Mouse (Mus musculus) heart, embryonic 13.5 days (tissue): ENCODE results near the gene Elmod3. TPM values are rescaled to one million over a fixed set of nuclear protein-coding genes. Genes with fewer than 3 reads are reported as not detected.

Source experiments
- ATAC-seq: fragments of 200-750 bp; cut with Nextera tagmentation; 2 replicates; pipeline ENCODE4 v1.8.0; 2017; ENCODE audit warnings: moderate TSS enrichment; ENCODE audit not compliant: insufficient number of reproducible peaks, low FRiP score, low TSS enrichment; ENCODE audit errors: extremely low read depth
- H3K27ac ChIP-seq: fragments of 300-500 bp; sonication (generic); replicated peaks from 2 replicates; pipeline ENCODE4 v1.5.1; 2015; ENCODE audit warnings: moderate library complexity, mild to moderate bottlenecking, inconsistent platforms
- H3K27me3 ChIP-seq: fragments of 300-500 bp; sonication (generic); replicated peaks from 2 replicates; pipeline ENCODE4 v1.6.1; 2015; ENCODE audit warnings: mild to moderate bottlenecking, inconsistent platforms
- H3K36me3 ChIP-seq: fragments of 300-500 bp; sonication (generic); 2 replicates; pipeline ENCODE4 v1.6.1; 2015; ENCODE audit warnings: mild to moderate bottlenecking, inconsistent platforms
- H3K4me1 ChIP-seq: fragments of 300-500 bp; sonication (generic); 2 replicates; pipeline ENCODE4 v1.6.1; 2015; ENCODE audit warnings: inconsistent platforms
- H3K4me2 ChIP-seq: fragments of 300-500 bp; sonication (generic); 2 replicates; pipeline ENCODE4 v1.6.1; 2015; ENCODE audit warnings: inconsistent platforms, mild to moderate bottlenecking, moderate library complexity
- H3K4me3 ChIP-seq: fragments of 300-500 bp; sonication (generic); 2 replicates; pipeline ENCODE4 v1.5.1; 2015; ENCODE audit warnings: moderate library complexity, mild to moderate bottlenecking, inconsistent platforms
- H3K9ac ChIP-seq: fragments of 300-500 bp; sonication (generic); 2 replicates; pipeline ENCODE4 v1.6.1; 2015; ENCODE audit warnings: inconsistent platforms, mild to moderate bottlenecking, moderate library complexity
- H3K9me3 ChIP-seq: fragments of 300-500 bp; sonication (generic); 2 replicates; pipeline ENCODE4 v1.6.1; 2016; ENCODE audit warnings: inconsistent platforms
- WGBS: fragments of 180-500 bp; shearing (Covaris S2); methylation state at CpG from one replicate; pipeline ENCODE4 v1.1.7; 2015; ENCODE audit warnings: mixed read lengths; 5-methylcytosine and 5-hydroxymethylcytosine counted together
- polyA plus RNA-seq: library from polyadenylated mRNA; unstranded; fragments of >200 nt; fragmentation: Nextera tagmentation; extraction: Ambion mirVana; gene quantifications from 2 replicates; pipeline ENCODE4 v1.2.1, GENCODE M21; 2015

Elmod3 gene
- polyA plus RNA-seq = 10.6 and 11.8 TPM in 2 replicates

DNA sequence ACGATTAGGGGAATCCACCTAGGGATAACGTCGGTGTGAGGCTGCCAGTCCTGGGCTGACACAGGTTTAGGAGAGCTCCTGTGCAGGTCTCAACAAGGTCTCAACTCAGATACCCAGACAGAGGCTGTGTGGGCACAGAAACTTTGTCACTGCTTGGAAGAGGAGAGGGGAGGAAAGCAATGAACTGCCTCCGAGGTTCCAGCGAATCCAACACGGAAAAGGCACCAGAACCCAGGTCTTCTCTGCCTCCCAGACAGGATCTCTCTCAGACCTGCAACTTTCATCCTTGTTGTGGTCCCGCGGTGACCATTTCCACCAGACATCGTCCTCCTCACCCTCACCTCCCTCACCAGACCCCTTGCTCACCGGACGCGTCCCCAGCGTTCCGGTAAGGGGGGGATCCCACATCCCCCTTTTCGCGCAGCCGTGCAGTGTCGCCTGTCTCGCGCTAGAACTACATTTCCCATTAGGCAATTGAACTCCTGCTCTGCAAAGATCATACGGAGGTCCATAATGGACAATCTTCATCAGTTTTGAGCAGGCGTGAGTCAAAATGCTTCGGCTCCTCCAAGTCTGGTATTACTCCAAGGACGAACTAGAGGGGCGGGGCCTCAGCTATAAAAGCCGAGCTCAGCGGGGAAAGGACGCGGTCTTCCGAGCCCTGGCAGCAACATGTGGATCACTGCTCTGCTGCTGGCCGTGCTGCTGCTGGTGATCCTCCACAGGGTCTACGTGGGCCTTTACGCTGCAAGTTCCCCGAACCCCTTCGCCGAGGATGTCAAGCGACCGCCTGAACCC is at the start of gene Elmod3, which contains the start of gene Retsat:
Gene Elmod3, minus strand, starts transcription at position 458 of the 798 bp plus-strand sequence.
Gene Retsat, plus strand, starts transcription at position 520 of the 798 bp plus-strand sequence.
- H3K27ac ChIP-seq = peak within 1 kb of the TSS; percentile 91
- H3K4me2 ChIP-seq = peak within 1 kb of the TSS; percentile 75
- no peaks in the 10 kb centered on the region for H3K9me3 ChIP-seq
- peak within 1 kb of the TSS; percentile 88 for H3K9ac ChIP-seq
- no peaks in the 10 kb centered on the region for H3K27me3 ChIP-seq
- H3K4me1 ChIP-seq = peaks cover 21% of the 10 kb centered on the region
- under 1% methylated on average over 38 of the region's 38 CpGs for WGBS
- peak within 1 kb of the TSS; percentile 77 for H3K4me3 ChIP-seq
- ATAC-seq = peak; percentile 78
- peaks cover 8% of the 10 kb centered on the region; the same call in 1 of the 2 replicates for H3K36me3 ChIP-seq

DNA sequence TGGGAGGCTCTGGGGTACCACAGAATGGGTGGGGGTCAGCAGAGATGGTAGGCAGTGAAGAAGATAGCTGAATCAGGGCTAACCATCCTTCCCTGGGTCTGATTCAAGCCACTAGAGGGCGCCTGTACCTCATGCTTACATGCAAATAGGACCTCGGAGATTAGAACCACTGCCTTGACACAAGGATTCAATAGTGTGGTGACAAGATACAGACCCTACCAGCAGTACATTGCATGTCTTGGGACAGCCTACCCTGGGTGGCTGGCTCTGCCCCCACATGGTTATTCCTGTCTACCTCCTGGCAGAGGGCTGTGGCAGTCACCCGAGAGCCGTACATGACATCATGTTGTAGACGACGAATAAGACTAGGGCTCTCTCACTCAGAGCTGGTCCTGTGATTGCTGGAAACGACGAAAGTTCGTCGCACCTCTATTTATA is 49.2 kb upstream of the Elmod3 start:
- H3K9me3 ChIP-seq = no peaks in the 10 kb centered on the region
- peaks cover 4% of the 10 kb centered on the region; the same call in 1 of the 2 replicates for H3K36me3 ChIP-seq
- H3K27me3 ChIP-seq = no peaks in the 10 kb centered on the region
- H3K9ac ChIP-seq = no peak overlapping the region
- H3K4me2 ChIP-seq = peak overlapping the region; percentile 47
- 25% methylated on average over 10 of the region's 10 CpGs for WGBS
- ATAC-seq = peak; percentile 48; the same call in 1 of the 2 replicates
- H3K27ac ChIP-seq = peak overlapping the region; percentile 33; the same call in 1 of the 2 replicates
- peaks cover 26% of the 10 kb centered on the region for H3K4me1 ChIP-seq
- no peak overlapping the region for H3K4me3 ChIP-seq

DNA sequence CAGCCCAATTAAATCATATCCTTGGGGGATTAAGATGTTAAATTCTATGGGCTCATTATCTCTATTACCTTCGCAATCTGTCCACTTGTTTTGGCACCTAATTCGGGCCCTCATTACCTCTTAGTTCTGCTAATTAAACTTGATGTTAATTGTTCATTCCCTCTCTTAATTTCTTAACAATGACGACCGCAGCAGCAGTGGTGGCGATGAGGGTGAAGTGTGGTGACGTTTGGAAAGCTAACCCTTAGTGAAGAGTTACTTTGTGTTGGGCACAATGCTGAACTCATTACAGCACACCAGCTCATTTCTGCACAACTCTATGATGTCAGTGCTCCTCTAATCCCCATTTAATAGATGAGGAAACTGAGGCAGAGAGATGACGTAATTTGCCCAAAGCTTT is 47.2 kb upstream of the Elmod3 start:
- ATAC-seq = no peak
- H3K9ac ChIP-seq = no peak overlapping the region
- 85% methylated on average over 7 of the region's 7 CpGs for WGBS
- no peaks in the 10 kb centered on the region for H3K27me3 ChIP-seq
- no peak overlapping the region for H3K4me3 ChIP-seq
- H3K4me1 ChIP-seq = peaks cover 19% of the 10 kb centered on the region
- peaks cover 5% of the 10 kb centered on the region; the same call in 1 of the 2 replicates for H3K36me3 ChIP-seq
- no peak overlapping the region for H3K4me2 ChIP-seq
- H3K27ac ChIP-seq = no peak overlapping the region
- no peaks in the 10 kb centered on the region for H3K9me3 ChIP-seq

DNA sequence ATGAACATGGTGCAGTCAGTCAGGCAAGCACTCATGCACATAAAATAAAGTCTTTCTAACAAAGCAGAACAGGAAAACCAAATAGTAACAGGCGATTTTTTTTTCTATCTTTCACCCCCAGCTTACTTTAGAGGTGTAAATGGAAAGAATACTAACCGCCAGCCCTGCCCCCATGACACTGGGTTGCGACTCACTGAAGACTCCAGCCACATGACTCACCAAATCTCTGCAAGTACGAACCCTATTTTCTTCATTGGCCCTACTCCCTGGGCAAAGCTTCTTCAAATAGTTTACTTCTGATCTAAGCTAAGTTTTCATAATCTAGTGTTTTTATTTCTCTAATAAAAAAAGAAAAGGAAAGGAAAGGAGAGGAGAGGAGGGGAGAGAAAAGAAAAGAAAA is 46.4 kb upstream of the Elmod3 start:
- Histone ChIP-seq H3K27me3 (no peaks in the 10 kb centered on the region), H3K9ac (no peak overlapping the region), H3K4me1 (peaks cover 14% of the 10 kb centered on the region), H3K36me3 (peaks cover 7% of the 10 kb centered on the region; the same call in 1 of the 2 replicates), H3K4me2 (no peak overlapping the region), H3K4me3 (no peak overlapping the region), H3K9me3 (no peaks in the 10 kb centered on the region), H3K27ac (no peak overlapping the region)
- WGBS = 72% methylated on average over 4 of the region's 4 CpGs
- ATAC-seq = no peak

DNA sequence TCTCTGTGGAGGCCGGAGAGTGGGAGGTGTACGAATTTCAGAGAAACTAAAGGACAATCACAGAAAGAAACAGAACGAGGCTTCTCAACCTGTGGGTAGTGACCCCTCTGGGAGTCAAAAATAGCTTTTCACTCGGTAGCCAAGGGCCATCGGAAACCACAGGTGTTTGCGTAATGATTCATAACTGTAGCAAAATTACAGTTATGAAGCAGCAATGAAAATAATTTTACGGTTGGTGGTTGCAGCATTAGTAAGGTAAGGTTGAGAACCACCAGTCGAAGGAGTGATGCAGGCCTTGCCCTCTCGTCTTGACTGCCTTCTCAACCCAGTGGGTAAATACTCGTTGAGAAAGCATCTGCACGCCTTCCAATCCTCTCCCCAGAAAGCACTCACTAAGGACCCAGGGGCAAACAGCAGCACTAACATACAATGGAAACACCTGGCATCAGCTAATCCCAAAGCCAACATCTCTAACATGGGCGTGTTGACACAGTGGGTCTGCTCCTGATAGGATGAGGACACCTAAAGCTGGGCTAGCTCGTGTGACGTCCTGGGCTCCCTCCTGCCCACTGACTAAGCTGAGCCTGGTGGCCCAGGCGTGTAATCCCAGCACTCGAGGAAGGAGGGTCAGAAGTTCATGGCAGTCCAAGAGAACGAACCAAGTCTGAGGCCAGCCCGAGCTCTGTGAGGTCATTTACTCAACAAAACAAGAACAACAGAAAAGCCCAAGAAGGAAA is 43.2 kb upstream of the Elmod3 start:
- Histone ChIP-seq H3K36me3 (0 out of 2 replicates have a peak, but pooled peaks cover 3% of the 10 kb centered on the region), H3K27me3 (no peaks in the 10 kb centered on the region), H3K27ac (no peak overlapping the region), H3K4me1 (peaks cover 3% of the 10 kb centered on the region), H3K4me2 (no peak overlapping the region), H3K4me3 (no peak overlapping the region), H3K9ac (no peak overlapping the region), H3K9me3 (no peaks in the 10 kb centered on the region)
- ATAC-seq = no peak
- WGBS = 69% methylated on average over 18 of the region's 18 CpGs

DNA sequence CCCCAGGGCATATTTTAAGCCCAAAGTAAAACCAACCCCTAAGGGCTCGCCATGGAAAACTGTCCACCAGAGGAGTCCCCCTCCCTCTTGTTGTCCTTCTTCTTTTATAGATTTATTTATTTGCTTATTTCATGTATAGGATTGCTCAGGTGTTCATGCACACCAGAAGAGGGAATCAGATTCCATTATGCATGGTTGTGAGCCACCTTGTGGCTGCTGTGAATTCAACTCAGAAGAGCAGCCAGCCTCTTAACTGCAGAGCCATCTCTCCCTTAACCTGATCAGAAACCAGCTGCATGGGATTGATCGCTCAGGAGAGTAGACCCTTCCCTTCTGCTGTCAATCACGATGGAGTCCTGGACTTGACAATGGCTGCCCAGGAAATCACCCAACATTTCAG is 38.7 kb upstream of the Elmod3 start:
- no peak for ATAC-seq
- Histone ChIP-seq H3K9ac (no peak overlapping the region), H3K4me2 (no peak overlapping the region), H3K27ac (no peak overlapping the region), H3K4me1 (peaks cover 7% of the 10 kb centered on the region), H3K36me3 (peaks cover 14% of the 10 kb centered on the region), H3K9me3 (no peaks in the 10 kb centered on the region), H3K4me3 (no peak overlapping the region), H3K27me3 (no peaks in the 10 kb centered on the region)
- 66% methylated on average over 3 of the region's 3 CpGs for WGBS

DNA sequence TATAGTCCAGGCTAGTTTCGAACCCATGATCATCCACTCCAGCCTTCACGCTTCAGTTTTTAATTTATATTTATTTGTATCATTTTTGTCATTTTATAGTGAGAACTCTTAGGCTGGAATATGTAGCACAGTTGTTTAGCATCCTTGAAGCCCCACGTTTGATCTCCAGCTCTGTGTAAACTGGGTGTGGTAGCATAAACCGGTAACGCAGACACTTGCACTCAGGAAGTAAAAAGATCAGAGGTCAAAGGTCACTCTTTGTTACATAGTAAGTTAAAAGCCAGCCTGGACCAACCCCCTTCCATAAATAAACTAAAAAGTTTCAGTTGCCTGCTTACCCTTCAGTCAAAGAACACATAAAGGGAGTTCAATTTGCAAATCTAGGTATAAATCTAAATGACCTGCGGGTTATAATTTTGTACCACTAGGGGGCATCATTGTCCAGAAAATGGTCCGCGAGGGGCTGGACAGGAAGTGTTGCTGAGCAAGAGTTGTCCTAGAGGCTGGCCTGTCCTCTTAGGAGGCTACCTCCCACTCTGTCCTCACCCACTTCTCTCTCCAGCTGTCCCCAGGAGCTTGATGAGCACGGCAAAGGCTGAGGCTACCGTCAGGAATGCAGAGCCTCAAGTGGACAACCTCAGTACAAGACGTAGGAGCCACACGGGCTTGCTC is 37.7 kb upstream of the Elmod3 start:
- H3K36me3 ChIP-seq = peaks cover 24% of the 10 kb centered on the region
- no peak overlapping the region for H3K27ac ChIP-seq
- H3K9me3 ChIP-seq = no peaks in the 10 kb centered on the region
- WGBS = 38% methylated on average over 12 of the region's 12 CpGs
- peaks cover 7% of the 10 kb centered on the region for H3K4me1 ChIP-seq
- 0 out of 2 replicates have a peak overlapping the region, but pooled peaks have one; percentile 14 for H3K4me3 ChIP-seq
- H3K9ac ChIP-seq = peak overlapping the region; percentile 62; the same call in 1 of the 2 replicates
- ATAC-seq = no peak
- H3K27me3 ChIP-seq = no peaks in the 10 kb centered on the region
- H3K4me2 ChIP-seq = peak overlapping the region; percentile 54

DNA sequence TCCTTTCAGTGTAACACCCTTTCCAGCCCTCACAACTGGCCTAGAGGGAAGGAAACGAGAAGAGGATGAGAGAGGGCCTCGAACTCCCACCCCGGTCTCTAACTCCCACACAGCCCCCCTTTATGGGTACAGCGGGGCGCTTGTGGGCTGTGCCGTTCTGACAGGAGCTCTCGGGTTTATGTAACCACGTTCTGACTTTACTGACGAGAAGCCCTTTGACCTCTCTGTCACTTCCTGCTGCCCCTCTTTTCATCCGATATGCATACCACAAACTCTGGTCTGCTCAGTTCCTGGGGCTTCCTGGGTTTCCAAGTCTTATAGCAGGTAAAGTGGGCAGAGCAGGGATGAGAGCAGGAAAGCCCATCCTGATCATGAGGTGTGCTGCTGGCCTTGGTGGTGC is 36.1 kb upstream of the Elmod3 start:
- no peaks in the 10 kb centered on the region for H3K9me3 ChIP-seq
- no peak overlapping the region for H3K27ac ChIP-seq
- peaks cover 7% of the 10 kb centered on the region for H3K4me1 ChIP-seq
- no peak overlapping the region for H3K4me3 ChIP-seq
- ATAC-seq = no peak
- no peak overlapping the region for H3K4me2 ChIP-seq
- peaks cover 36% of the 10 kb centered on the region for H3K36me3 ChIP-seq
- no peaks in the 10 kb centered on the region for H3K27me3 ChIP-seq
- WGBS = 64% methylated on average over 10 of the region's 10 CpGs
- no peak overlapping the region for H3K9ac ChIP-seq

DNA sequence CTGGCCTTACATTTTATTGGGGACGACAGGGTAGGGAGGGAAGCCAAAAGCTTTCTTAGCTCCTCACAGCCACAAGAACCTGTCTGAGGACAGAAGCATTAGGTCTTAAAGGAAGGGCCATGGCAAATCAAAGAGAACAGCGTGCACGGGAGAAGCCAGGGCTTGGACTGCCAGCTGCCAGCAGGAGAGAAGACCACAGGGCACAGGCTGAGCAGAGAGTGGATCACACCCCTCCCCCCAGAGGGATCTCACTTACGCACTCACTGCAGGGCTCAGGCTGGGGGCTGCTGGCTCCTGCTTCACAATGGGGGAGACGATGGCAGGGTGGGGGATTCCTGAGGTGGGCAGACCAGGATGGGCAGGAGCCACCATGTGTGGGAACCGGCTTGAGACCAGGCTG is 33.5 kb upstream of the Elmod3 start:
- no peak overlapping the region for H3K27ac ChIP-seq
- 0 out of 2 replicates have a peak overlapping the region, but pooled peaks have one; percentile 14 for H3K9ac ChIP-seq
- WGBS = 70% methylated on average over 6 of the region's 6 CpGs
- no peak overlapping the region for H3K4me3 ChIP-seq
- no peak overlapping the region for H3K4me2 ChIP-seq
- H3K4me1 ChIP-seq = peaks cover 7% of the 10 kb centered on the region
- H3K36me3 ChIP-seq = peaks cover 60% of the 10 kb centered on the region
- ATAC-seq = no peak
- H3K27me3 ChIP-seq = no peaks in the 10 kb centered on the region
- H3K9me3 ChIP-seq = no peaks in the 10 kb centered on the region

DNA sequence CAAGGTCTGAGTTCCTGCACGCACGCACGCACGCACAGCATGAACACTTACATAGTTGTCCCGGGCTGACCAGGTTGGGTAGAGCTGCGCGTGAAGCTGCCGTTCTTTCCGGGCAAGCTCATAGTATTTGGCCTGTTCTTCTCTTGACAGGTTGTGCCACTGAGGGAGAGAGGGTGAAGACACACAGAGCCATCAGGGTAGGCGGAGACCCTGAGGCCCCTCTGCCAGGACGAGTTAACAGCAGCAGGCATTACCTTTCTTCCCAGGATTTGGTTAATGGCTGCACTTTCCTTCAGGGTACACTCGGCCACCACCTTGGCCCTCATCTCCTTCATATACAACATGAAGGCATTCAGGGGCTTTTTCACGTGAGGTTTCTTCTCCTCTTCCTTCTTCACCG is 32.7 kb upstream of the Elmod3 start:
- Histone ChIP-seq H3K9ac (no peak overlapping the region), H3K4me3 (no peak overlapping the region), H3K4me2 (no peak overlapping the region), H3K4me1 (no peaks in the 10 kb centered on the region), H3K9me3 (no peaks in the 10 kb centered on the region), H3K27me3 (no peaks in the 10 kb centered on the region), H3K36me3 (peaks cover 67% of the 10 kb centered on the region), H3K27ac (no peak overlapping the region)
- 87% methylated on average over 14 of the region's 14 CpGs for WGBS
- no peak for ATAC-seq

DNA sequence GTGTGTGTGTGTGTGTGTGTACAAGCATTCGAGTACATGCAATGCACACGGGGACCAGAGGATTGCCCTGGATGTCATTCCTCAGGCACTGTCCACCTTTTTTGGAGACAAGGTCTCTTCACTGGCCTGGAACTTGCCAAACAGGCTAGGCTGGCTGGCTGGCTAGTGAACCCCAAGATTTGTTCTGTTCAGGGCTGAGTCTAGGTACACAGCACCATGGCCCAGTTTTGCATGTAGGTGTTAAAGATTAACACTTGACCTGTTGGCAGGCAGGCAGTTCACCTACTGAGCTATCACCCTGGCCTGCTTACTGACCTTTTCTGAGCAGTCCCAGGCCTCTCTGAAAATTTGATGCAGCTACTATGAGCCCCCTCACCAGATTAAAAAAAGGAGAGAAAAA is 32.2 kb upstream of the Elmod3 start:
- no peak overlapping the region for H3K4me3 ChIP-seq
- peaks cover 67% of the 10 kb centered on the region for H3K36me3 ChIP-seq
- no peaks in the 10 kb centered on the region for H3K4me1 ChIP-seq
- no peak overlapping the region for H3K9ac ChIP-seq
- H3K9me3 ChIP-seq = no peaks in the 10 kb centered on the region
- 89% methylated on average over 2 of the region's 2 CpGs for WGBS
- no peaks in the 10 kb centered on the region for H3K27me3 ChIP-seq
- no peak overlapping the region for H3K27ac ChIP-seq
- ATAC-seq = no peak
- no peak overlapping the region for H3K4me2 ChIP-seq
